Mouse (Mus musculus): ENCODE measurements around the gene Opn3.

GRCm38 (mm10) chr1:175632470-175632869, 60.1 kb downstream of the Opn3 start:
- TF ChIP-seq HCFC1 (IDR thresholded peaks at IDR 0.05; ENCODE audit: borderline replicate concordance, insufficient read depth, low read length) (no peak), CHD2 (IDR thresholded peaks at IDR 0.05; ENCODE audit: low read depth, low read length) (no peak), ZNF384 (IDR thresholded peaks at IDR 0.05; ENCODE audit: low read depth, low read length) (no peak)
